Mouse (Mus musculus) brain, embryonic 14.5 days (tissue): Measurements from ENCODE around the gene Tmem199. TPM values are rescaled to one million over a fixed set of nuclear protein-coding genes. Genes with fewer than 3 reads are reported as not detected.

Experiments
- DNase-seq: peaks from one replicate; pipeline ENCODE4 v3.0.0-alpha.2; 2011; ENCODE audit warnings: low read depth
- CTCF ChIP-seq: fragments of 200-500 bp; IDR thresholded peaks from 2 replicates; pipeline ENCODE4 v1.5.1; 2012; ENCODE audit warnings: inconsistent platforms, mild to moderate bottlenecking, moderate library complexity, borderline replicate concordance; ENCODE audit not compliant: insufficient read depth, insufficient read length; ENCODE audit errors: extremely low read depth
- POLR2A ChIP-seq: fragments of 200-500 bp; IDR thresholded peaks from 2 replicates; pipeline ENCODE4 v1.6.1; 2012; ENCODE audit warnings: mild to moderate bottlenecking, inconsistent platforms, borderline replicate concordance; ENCODE audit not compliant: poor library complexity, insufficient read depth, insufficient read length, severe bottlenecking; ENCODE audit errors: extremely low read depth
- polyA plus RNA-seq: library from polyadenylated mRNA; depleted of rRNA; stranded (reverse); fragments of >200 nt; gene quantifications from 2 replicates; pipeline ENCODE4 v1.2.3, GENCODE M21; 2012

Gene Tmem199
- polyA plus RNA-seq, 1 experiment, result 49.9 TPM

GRCm38 (mm10) chr11:78490781-78491241 lies 21.2 kb downstream of the Tmem199 start:
- peak; percentile 86 for DNase-seq
- no peak for TF ChIP-seq POLR2A
- peak; percentile 24; the same call in 1 of the 2 replicates for TF ChIP-seq CTCF

- TF ChIP-seq CTCF (peak; percentile 96), POLR2A (no peak)
- DNase-seq, result peak; percentile 82
Measured at GRCm38 (mm10) chr11:78488168-78488567, 23.8 kb downstream of the Tmem199 start.

GRCm38 (mm10) chr11:78483639-78484038 lies 28.3 kb downstream of the Tmem199 start:
- TF ChIP-seq POLR2A, result no peak
- TF ChIP-seq CTCF, result no peak
- no peak for DNase-seq

- TF ChIP-seq CTCF (no peak), POLR2A (no peak)
- DNase-seq, result no peak
Measured at GRCm38 (mm10) chr11:78475289-78475688, 36.7 kb downstream of the Tmem199 start.

- TF ChIP-seq CTCF, result no peak
- no peak for TF ChIP-seq POLR2A
- DNase-seq, result no peak
Measured at GRCm38 (mm10) chr11:78471326-78472103, 40.5 kb downstream of the Tmem199 start.

GRCm38 (mm10) chr11:78467932-78468331 lies 44.0 kb downstream of the Tmem199 start:
- DNase-seq, result no peak
- TF ChIP-seq POLR2A (no peak), CTCF (no peak)

GRCm38 (mm10) chr11:78467515-78467914 lies 44.5 kb downstream of the Tmem199 start:
- no peak for DNase-seq
- TF ChIP-seq CTCF (no peak), POLR2A (no peak)

GRCm38 (mm10) chr11:78466242-78466912 lies 45.6 kb downstream of the Tmem199 start:
- no peak for DNase-seq
- no peak for TF ChIP-seq POLR2A
- no peak for TF ChIP-seq CTCF

GRCm38 (mm10) chr11:78465568-78466180 lies 46.3 kb downstream of the Tmem199 start, which contains the start of gene Slc46a1:
TSS of gene Slc46a1 (plus strand) at chr11:78465697.
- TF ChIP-seq POLR2A (0 out of 2 replicates have a peak, but pooled peaks have one; percentile 5), CTCF (no peak)
- peak; percentile 88 for DNase-seq

- no peak for TF ChIP-seq CTCF
- TF ChIP-seq POLR2A, result no peak
- DNase-seq, result peak; percentile 29
Measured at GRCm38 (mm10) chr11:78465116-78465515, 46.9 kb downstream of the Tmem199 start.

GRCm38 (mm10) chr11:78463286-78464036 lies 48.5 kb downstream of the Tmem199 start:
- DNase-seq, result no peak

GRCm38 (mm10) chr11:78462669-78463068 lies 49.3 kb downstream of the Tmem199 start:
- DNase-seq, result no peak
- no peak for TF ChIP-seq CTCF
- no peak for TF ChIP-seq POLR2A

More at GRCm38 (mm10) chr11:78463286-78464036, 48.5 kb downstream of the Tmem199 start:
- TF ChIP-seq CTCF, result no peak
- TF ChIP-seq POLR2A, result no peak
